Mouse (Mus musculus): Measurements from ENCODE around the gene Naa50.

DNA sequence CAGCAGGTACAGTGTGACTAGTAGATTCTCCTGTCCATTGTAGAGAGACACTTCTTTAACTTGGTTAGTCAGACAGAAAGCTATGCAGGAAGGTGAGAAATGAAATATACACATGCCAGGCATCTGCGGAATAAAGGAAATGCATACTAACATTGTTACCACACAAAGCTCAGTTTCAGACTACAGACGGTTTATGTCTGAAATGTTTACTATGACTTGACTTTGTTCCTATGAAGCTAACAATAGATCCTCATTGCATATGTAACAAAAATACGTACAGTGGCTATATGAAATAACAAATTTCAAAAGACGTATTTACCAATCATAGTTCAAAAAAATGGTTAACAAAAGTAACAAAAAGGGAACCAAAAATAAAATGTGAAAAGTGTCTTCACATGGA is 47.5 kb downstream of the Naa50 start:
- no peak for TF ChIP-seq CTCF (IDR thresholded peaks at IDR 0.05; ENCODE audit: low read depth, low read length)
- no peak for TF ChIP-seq EP300 (IDR thresholded peaks at IDR 0.05; ENCODE audit: insufficient read depth, low read depth, low read length)
- no peak for TF ChIP-seq POLR2A (IDR thresholded peaks at IDR 0.05; ENCODE audit: insufficient read depth, low read length)
